28 mouse cellular contexts compared by ENCODE assay signal in the genomic region with DNA sequence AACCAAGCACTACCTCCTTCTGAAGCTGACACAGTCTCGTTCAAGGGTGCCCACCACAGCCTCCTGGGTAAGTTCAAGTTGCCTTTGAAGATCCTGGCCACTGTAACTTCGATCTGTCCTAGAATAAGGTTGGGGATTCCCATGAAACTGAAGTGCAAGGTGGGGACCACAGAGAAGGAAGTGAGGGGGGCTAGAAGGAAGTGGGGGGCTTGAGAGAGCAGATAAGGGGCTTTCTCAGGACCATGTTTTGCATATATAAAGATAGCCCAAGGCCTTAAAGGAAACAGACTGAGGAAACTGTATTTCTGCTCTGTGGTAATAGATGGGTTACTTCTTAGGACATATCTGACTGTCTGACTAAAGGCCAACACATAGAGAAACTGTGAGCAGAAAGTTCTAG.
A peak's percentile ranks its signal among the peaks of the same experiment; 100 is the strongest.
DNase-seq lines count a peak whose midpoint lies in the region; ATAC-seq and TF ChIP-seq lines count a peak whose summit lies in the region.
"Had no signal": no experiment of that assay in that cellular context is flagged by ENCODE, and none has a peak within 500 bp of the region (broad histone marks: within the 10 kb centered on the region; RNA-seq: fewer than 3 reads in every experiment).

No protein-coding gene starts in this region.

- WGBS in liver, postnatal 0 days (ENCODE audit: insufficient replicate concordance), result 29% methylated on average over 2 of the region's 2 CpGs
- 8% methylated on average over 2 of the region's 2 CpGs for WGBS in bone marrow, adult 2 months

- no peak for ATAC-seq in liver, postnatal 0 days
- peak; percentile 40; the same call in 1 of the 2 replicates for ATAC-seq in neutrophil, adult 5-6 weeks (ENCODE audit: extremely low read depth, insufficient number of reproducible peaks, low FRiP score, poor library complexity, severe bottlenecking)
- ATAC-seq: forebrain, embryonic 15.5 days; hindbrain, embryonic 16.5 days; intestine, embryonic 15.5 days; midbrain, embryonic 15.5 days; Patski had no signal

- TF ChIP-seq CTCF in liver, postnatal 0 days (IDR thresholded peaks at IDR 0.05; ENCODE audit: low read depth), result no peak
- TF ChIP-seq CTCF in bone marrow, adult 2 months (IDR thresholded peaks at IDR 0.05; ENCODE audit: control insufficient read depth, insufficient read depth, low read length), result no peak

- H3K36me3 ChIP-seq in liver, postnatal 0 days (replicated peaks; ENCODE audit: insufficient read depth, low read length), result no peaks in the 10 kb centered on the region
- H3K36me3 ChIP-seq: embryonic facial prominence, embryonic 13.5 days; forebrain, embryonic 10.5 days; forebrain, embryonic 15.5 days; hindbrain, embryonic 10.5 days; intestine, embryonic 15.5 days; liver, embryonic 13.5 days; midbrain, embryonic 10.5 days; midbrain, embryonic 15.5 days had no signal

- no peak overlapping the region for H3K9ac ChIP-seq in liver, postnatal 0 days (replicated peaks)
- H3K9ac ChIP-seq: embryonic facial prominence, embryonic 13.5 days; forebrain, embryonic 15.5 days; intestine, embryonic 15.5 days; liver, embryonic 13.5 days; midbrain, embryonic 15.5 days had no signal

- no peaks in the 10 kb centered on the region for H3K9me3 ChIP-seq in liver, postnatal 0 days (ENCODE audit: low read length)
- H3K9me3 ChIP-seq: embryonic facial prominence, embryonic 13.5 days; forebrain, embryonic 10.5 days; forebrain, embryonic 15.5 days; hindbrain, embryonic 10.5 days; intestine, embryonic 15.5 days; liver, embryonic 13.5 days; midbrain, embryonic 10.5 days; midbrain, embryonic 15.5 days had no signal

- H3K4me2 ChIP-seq in liver, postnatal 0 days (ENCODE audit: low read depth, low read length), result no peak overlapping the region
- H3K4me2 ChIP-seq: embryonic facial prominence, embryonic 13.5 days; forebrain, embryonic 15.5 days; intestine, embryonic 15.5 days; liver, embryonic 13.5 days; midbrain, embryonic 15.5 days had no signal

- TF ChIP-seq POLR2A in bone marrow, adult 2 months (IDR thresholded peaks at IDR 0.05; ENCODE audit: borderline replicate concordance, control insufficient read depth, low read depth, low read length), result no peak

- no peaks in the 10 kb centered on the region for H3K4me1 ChIP-seq in liver, postnatal 0 days (ENCODE audit: insufficient read depth)
- H3K4me1 ChIP-seq in bone marrow, adult 2 months (ENCODE audit: control insufficient read depth, insufficient read depth, low read length), result peaks cover under 1% of the 10 kb centered on the region
- H3K4me1 ChIP-seq: forebrain, embryonic 15.5 days; intestine, embryonic 15.5 days; midbrain, embryonic 15.5 days had no signal

- no peaks in the 10 kb centered on the region for H3K27me3 ChIP-seq in liver, postnatal 0 days (ENCODE audit: insufficient read depth, low read length)
- H3K27me3 ChIP-seq: embryonic facial prominence, embryonic 13.5 days; forebrain, embryonic 15.5 days; intestine, embryonic 15.5 days; liver, embryonic 13.5 days; midbrain, embryonic 15.5 days; Patski had no signal

- H3K4me3 ChIP-seq in liver, postnatal 0 days (ENCODE audit: low read depth, low read length), result no peak overlapping the region
- no peak overlapping the region for H3K4me3 ChIP-seq in bone marrow, adult 2 months (replicated peaks; ENCODE audit: control insufficient read depth, low read depth, low read length)
- H3K4me3 ChIP-seq: embryonic facial prominence, embryonic 13.5 days; forebrain, embryonic 10.5 days; forebrain, embryonic 15.5 days; gastrocnemius, adult 2 months; hindbrain, embryonic 10.5 days; intestine, embryonic 15.5 days; liver, embryonic 13.5 days; midbrain, embryonic 10.5 days; midbrain, embryonic 15.5 days had no signal

- peak overlapping the region; percentile 37; the same call in 1 of the 2 replicates for H3K27ac ChIP-seq in liver, postnatal 0 days (ENCODE audit: low read depth)
- H3K27ac ChIP-seq in bone marrow, adult 2 months (ENCODE audit: control insufficient read depth, insufficient read depth, low read depth, low read length, poor library complexity), result 0 out of 2 replicates have a peak overlapping the region, but pooled peaks have one; percentile 13
- H3K27ac ChIP-seq: embryonic facial prominence, embryonic 13.5 days; forebrain, embryonic 10.5 days; forebrain, embryonic 15.5 days; gastrocnemius, adult 2 months; hindbrain, embryonic 10.5 days; intestine, embryonic 15.5 days; liver, embryonic 13.5 days; midbrain, embryonic 10.5 days; midbrain, embryonic 15.5 days had no signal

- DNase-seq in liver, postnatal 0 days, result no peak
- DNase-seq in liver, result no peak
- peak; percentile 16 for DNase-seq in CD4-positive helper T cell, adult 2 months (ENCODE audit: low read depth, low spot score)
- no peak for DNase-seq in lung, postnatal 36 days
- DNase-seq in lung, postnatal 25 days (ENCODE audit: low spot score), result no peak
- no peak for DNase-seq in cerebellum, adult 11-12 months
- DNase-seq: adrenal gland, postnatal 36 days; cerebellum, adult 8-10 months; embryo, embryonic 11 days; gastrocnemius, adult 2 months; gastrocnemius, postnatal 36 days; heart, postnatal 14 days; kidney, adult 9 months; kidney, postnatal 10 days; layer of hippocampus, postnatal 36 days; liver, embryonic 13.5 days; lung, adult 2 months had no signal

- TF ChIP-seq EP300 in liver, postnatal 0 days (IDR thresholded peaks at IDR 0.05; ENCODE audit: low read depth), result peak; percentile 34; the same call in 1 of the 2 replicates
